Mouse (Mus musculus): Measurements from ENCODE around the gene Fdxr.

Fdxr gene

DNA sequence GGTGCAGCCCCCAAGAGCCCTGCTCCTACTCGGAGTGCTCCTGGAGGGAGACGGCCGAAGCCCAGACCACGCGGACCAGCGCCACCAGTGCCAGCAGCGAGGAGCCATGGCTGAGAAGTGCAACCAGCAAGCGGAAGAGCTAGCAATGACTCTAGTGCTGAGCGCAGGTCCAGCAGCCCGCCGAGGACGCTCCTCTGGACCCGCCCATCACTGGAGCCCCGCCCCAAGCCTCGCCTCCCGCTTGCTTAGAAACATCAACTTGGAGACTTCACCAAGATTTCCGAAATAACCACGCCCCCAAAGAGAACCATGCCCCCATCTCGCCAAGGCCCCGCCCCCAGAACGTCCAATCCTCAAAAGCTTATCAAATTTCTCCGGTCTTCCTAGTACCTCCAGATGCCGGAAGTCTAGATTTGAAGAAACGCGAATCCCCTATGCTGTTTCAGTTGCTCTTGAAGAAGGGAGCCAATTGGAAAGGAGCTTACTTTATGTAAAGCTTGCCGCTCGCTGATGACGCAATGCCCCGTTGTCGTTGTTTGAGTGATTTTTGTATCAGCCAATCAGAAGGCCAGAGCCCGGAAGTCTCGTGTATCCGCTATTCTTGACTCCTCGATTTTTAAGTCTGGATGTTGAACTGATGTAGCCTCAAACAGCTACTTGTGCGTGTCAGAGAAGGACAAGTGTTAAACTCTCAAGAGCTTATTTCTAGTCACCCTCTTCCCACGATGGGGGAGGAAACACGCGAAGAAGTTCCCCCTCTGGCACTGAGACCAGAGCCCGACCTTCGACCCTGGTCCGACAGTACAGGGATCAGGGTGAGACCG, at the start of gene Fdxr:
TSS of gene Fdxr (minus strand) at position 271 of the 824 bp plus-strand sequence.
- DNase-seq (ENCODE audit: low spot score), result peak; percentile 97

DNA sequence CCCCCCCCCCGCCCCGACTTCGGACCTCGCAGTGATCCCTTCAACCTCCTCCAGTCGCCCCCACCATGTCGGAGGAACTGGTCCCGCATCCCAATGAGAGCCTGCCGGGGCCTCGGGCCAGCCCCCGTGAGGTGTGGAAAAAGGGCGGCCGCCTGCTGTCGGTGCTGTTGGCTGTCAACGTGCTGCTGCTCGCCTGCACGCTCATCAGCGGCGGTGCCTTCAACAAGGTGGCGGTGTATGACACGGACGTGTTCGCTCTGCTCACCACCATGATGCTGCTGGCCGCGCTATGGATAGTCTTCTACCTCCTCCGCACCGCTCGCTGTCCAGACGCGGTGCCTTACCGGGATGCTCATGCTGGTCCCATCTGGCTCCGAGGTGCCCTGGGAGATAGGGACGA, 46.5 kb upstream of the Fdxr start:
- DNase-seq (ENCODE audit: low spot score), result no peak

GRCm38 (mm10) chr11:115321906-115322693, 45.2 kb upstream of the Fdxr start, which contains the start of gene Ush1g:
Ush1g (minus strand) TSS chr11:115322041.
- no peak for DNase-seq (ENCODE audit: low spot score)

- DNase-seq (ENCODE audit: low spot score), result no peak
Observed at GRCm38 (mm10) chr11:115319704-115320383, 43.0 kb upstream of the Fdxr start.

DNA sequence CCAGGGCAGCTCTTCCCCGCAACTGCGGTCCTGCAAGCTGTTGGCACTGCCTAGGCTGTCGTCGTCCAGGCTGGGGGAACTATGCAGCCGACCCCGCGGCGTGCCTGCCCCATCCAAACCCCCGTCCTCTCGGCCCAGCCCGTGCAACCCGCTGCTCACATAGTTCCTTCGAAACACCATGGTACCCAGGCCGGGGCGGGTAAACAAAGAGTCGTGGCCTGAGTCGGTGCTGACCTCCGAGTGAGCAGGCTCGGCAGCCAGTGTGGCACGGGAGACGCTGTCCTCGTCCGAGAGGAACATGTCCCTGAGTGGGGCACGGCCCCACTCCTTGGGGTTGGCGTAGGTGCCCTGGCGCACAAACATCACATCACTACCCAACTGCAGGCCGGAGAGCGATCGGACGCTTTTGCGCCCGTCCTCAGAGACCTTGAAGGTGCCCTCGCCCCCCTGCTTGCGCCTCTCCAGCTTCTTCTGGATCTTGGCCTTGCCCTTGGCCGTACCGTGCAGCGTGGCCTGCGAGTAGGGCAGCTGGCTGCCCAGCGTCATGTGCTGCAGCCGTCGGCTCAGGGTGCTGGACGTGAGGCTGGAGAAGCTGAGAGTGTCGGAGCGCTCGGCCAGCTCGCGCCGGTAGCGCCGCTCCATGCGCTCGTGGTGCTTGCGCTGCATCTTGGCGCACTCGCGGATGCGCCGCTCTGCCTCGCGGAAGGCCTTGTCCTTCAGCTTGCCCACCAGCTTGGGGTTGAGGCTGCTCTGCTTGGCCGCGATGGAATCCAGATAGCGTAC, 41.6 kb upstream of the Fdxr start:
- DNase-seq (ENCODE audit: low spot score), result no peak

- DNase-seq (ENCODE audit: low spot score), result no peak
Observed at GRCm38 (mm10) chr11:115317204-115317603, 40.4 kb upstream of the Fdxr start.

DNA sequence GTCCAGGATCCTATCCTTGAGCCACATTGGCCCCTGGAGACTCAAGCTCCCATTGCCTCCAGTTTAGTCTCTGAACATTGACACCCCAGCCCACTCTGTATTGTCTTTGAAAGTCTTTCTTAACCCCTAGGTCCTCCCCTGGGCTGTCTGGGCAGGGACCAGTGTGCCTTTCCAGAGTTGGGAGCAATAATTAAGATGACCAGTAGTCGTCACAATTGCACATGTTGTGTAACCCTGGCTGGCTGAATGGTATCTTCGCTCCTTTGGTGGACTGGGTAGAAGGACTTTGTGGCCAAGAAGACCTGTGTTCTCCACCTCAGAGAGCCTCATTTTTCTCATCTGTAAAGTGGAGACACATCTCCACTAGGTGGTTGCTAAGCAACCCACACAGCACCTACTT, 37.4 kb upstream of the Fdxr start:
- no peak for DNase-seq (ENCODE audit: low spot score)

- DNase-seq (ENCODE audit: low spot score), result no peak
Observed at GRCm38 (mm10) chr11:115308781-115309180, 31.9 kb upstream of the Fdxr start.

DNA sequence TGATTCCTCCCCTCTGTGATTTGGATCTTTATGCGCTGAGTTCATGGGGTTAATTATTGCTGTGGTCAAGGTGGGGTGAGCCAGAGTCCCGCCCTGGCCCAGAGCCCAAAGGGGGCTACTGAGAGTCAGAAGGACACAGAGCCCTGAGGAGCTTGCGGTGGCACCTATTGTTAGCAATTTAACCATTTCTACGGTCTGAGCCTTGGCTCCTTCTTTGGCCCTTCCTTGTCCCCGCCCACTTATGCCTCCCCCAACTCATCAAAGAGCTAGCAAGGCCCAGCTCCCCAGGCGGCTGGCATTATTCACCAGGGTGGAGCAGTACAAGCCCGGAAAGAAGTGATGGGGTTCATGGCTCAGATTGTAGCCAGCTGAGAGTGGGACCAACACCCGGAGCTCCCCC, 30.0 kb upstream of the Fdxr start, which contains the start of gene Otop2:
TSS of gene Otop2 (plus strand) at position 301 of the 400 bp plus-strand sequence.
- DNase-seq (ENCODE audit: low spot score), result no peak

DNA sequence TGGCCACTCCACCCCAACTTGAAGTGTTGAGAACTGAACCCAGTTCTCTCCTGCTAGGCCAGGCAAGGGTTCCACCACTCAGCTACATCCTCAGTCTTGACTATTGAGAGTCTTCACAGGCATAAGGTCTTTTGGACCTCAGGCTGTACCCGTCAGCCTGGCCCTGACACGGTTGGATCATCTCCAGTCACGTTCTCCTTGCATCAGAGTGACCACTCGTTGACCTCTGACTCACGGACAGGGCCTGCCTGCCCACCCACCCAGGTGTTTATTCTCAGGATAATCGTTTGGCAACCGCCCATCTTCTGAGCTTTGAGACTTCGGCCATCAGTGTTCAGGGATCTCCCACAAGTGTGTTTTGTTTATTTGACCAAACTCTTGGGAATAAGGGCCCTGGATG, 26.3 kb upstream of the Fdxr start:
- no peak for DNase-seq (ENCODE audit: low spot score)

DNA sequence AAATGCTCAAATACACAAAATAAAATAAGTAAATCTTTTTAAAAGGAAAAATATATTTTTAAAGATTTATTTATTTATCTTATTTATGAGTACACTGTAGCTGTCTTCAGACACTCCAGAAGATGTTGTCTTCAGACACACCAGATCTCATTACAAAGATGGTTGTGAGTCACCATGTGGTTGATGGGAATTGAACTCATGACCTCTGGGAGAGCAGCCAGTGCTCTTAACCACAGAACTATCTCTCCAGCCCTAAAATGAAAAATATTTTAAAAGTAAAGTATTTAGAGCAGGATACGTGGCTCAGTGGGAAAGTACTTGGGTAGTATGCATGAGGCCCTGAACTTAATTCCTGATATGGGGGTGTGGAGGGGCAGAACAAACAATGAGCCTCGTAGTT, 24.5 kb upstream of the Fdxr start:
- DNase-seq (ENCODE audit: low spot score), result no peak

DNA sequence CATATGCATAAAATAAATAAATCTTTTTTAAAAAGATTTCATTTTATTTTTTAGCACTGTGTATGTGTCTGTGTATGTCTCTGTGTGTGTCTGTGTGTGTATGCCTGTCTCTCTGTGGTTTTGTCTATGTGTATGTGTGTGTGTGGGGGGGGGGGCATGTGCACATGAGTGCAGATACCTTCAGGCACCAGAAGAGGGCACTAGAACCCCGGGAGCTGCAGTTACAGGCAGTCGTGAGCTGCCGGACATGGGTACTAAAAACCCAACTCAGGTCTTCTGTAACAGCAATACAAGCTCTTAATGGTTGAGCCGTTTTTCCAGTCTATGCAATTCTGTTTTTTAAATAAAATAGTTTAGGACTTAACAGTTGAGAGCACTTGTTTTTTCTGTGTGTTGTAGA, 23.9 kb upstream of the Fdxr start:
- no peak for DNase-seq (ENCODE audit: low spot score)

DNA sequence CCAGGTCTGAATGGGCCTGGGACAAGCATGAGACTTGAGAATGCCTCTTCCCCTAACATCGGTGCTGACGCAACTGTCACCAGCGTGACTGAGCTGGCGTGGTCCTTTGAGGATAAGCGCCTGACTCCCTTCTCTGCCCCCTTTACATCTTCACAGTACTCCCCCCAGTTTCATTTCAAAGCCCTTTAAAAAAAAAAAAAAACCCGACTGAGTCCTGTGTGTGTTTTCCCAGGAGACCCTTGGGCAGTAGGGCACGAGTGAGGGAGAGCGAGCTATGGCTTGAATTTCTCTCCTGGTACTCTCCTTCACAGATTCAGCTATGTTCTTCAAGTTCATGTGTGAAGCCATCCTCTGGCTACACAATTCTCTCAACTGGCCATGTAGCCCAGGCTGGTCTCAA, 21.3 kb upstream of the Fdxr start:
- DNase-seq (ENCODE audit: low spot score), result no peak

GRCm38 (mm10) chr11:115297214-115297826, 20.5 kb upstream of the Fdxr start, which contains the start of gene Fads6:
Fads6 (minus strand) TSS chr11:115297663.
- no peak for DNase-seq (ENCODE audit: low spot score)

- no peak for DNase-seq (ENCODE audit: low spot score)
Observed at GRCm38 (mm10) chr11:115296471-115297210, 19.8 kb upstream of the Fdxr start.

DNA sequence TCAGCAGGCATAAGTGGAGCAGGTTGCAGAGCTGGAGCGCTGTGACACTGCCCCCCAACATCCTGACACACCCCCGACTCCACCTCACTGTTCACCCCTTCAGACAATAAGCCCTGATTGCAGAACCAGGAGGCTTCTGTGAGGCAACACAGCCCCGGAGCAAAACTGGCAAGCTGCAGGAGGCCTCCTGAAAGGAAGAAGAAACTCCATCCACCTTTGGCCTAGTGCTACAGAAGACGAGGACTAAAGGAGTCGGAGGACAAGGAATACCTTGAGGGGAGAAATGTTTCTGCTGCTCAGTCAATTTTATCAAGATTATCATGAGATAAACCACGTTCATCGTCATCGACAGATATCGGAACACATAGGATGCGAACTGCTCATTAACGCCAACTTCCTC, 19.1 kb upstream of the Fdxr start:
- no peak for DNase-seq (ENCODE audit: low spot score)

GRCm38 (mm10) chr11:115292631-115293375, 16.0 kb upstream of the Fdxr start:
- no peak for DNase-seq (ENCODE audit: low spot score)

- no peak for DNase-seq (ENCODE audit: low spot score)
Observed at GRCm38 (mm10) chr11:115291503-115291902, 14.7 kb upstream of the Fdxr start.

DNA sequence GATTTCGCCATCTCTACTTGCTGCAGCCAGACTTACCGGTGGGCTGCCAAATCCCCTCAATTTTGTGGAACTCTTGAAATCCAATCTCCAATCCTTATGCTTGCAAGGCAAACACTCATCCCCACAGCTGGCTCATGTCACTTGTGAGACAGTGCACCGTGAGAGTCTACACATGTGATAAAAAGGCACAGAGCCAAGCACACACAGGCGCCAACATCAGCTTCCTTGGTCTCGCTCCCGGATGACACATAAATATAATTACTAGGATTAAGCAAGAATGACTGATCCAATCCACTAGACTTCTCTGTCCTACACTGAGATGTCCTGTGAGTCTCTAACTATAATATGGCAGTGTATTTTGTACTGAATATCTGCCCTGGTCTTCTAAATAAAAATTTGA, 14.1 kb upstream of the Fdxr start:
- no peak for DNase-seq (ENCODE audit: low spot score)

GRCm38 (mm10) chr11:115290314-115290713, 13.5 kb upstream of the Fdxr start:
- no peak for DNase-seq (ENCODE audit: low spot score)
